Mouse (Mus musculus) lung, adult 18-20 months (tissue): ENCODE measurements around the gene Inpp5k.
"Not testable (repeated sequence)": the region's sequence is repeated elsewhere in the genome, so short reads cannot be mapped to it uniquely, and the experiment has no call there.

Experiments
- DNase-seq, 2 experiments: peaks; one replicate each; pipeline ENCODE4 v3.0.0; 2022; ENCODE audit warnings: mixed read lengths in 2 of 2

Gene Inpp5k

DNA sequence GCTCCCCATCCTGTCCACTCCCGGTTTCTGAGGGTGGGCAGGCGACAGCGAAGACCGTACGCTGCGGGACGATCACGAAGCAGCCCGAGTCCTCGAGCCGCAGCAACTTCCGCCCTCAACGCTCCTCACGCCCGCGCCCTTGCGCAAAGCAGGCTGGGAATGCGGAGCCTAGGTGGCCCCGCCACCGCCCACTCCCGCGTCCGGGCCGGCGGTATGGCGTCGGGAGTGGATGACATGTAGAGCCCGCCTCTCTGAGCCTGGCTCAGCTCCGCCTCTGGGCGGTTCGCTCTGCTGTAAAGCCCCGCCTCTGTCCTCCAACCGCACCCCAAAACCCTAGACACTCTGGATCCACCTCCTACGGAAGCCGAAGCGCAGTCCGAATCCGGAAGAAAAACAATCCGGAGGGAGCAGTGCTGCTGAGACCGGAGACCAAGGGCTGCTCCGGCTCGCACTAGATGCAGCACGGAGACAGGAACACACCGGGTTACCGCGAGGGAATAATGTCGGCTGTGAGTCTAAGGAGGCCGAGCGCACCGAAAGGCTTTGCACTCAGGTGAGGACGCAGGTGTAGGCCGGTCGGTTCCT lies at the start of gene Inpp5k:
TSS of gene Inpp5k (plus strand) at position 344 of the 585 bp plus-strand sequence.
- DNase-seq: peak; percentile 98

- DNase-seq: no peak
These were observed 49.2 kb upstream of the Inpp5k start for GRCm38 (mm10) chr11:75581495-75582149.

DNA sequence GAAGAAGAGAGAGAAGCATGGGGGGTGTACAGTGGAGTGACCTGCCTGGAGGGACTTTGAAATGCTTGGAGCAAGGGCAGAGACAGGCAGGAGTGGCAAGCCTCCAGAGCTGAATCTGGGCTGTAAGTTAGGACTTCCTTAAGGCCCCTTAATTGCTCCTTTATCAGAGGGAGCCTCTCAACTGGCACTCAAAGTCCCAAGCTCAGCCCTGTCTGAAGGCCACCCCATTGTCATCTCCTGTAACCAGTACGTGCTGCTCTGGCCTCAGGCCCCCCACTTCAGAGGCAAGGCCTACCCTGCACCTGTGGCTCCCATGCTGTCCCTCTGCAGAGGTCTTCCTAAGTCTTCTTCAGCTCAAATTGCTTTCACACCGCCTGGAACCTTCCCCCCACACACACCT lies 47.3 kb upstream of the Inpp5k start:
- no peak for DNase-seq

GRCm38 (mm10) chr11:75585061-75585460 lies 45.7 kb upstream of the Inpp5k start:
- no peak for DNase-seq

DNA sequence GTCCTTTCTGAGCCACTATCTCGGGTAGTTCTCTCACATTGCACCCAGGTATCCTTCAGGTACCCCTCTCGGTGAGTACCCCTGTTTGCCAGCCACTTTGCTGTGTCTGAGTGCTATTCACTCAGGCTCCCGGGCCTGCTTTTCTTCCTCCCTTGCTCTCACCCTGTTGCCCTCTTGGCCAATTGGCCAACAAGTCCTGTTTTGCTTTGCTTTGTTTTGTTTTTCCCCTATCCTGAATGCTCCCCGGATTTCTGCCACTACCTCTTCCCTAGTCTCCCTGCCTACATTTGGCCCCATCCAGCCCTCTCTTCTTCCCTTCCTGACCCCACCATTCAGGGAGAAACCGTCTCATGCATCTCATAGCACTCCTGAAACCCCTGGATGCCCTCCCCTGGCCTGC lies 44.8 kb upstream of the Inpp5k start:
- DNase-seq: no peak

GRCm38 (mm10) chr11:75586963-75587362 lies 43.8 kb upstream of the Inpp5k start:
- DNase-seq: no peak

DNA sequence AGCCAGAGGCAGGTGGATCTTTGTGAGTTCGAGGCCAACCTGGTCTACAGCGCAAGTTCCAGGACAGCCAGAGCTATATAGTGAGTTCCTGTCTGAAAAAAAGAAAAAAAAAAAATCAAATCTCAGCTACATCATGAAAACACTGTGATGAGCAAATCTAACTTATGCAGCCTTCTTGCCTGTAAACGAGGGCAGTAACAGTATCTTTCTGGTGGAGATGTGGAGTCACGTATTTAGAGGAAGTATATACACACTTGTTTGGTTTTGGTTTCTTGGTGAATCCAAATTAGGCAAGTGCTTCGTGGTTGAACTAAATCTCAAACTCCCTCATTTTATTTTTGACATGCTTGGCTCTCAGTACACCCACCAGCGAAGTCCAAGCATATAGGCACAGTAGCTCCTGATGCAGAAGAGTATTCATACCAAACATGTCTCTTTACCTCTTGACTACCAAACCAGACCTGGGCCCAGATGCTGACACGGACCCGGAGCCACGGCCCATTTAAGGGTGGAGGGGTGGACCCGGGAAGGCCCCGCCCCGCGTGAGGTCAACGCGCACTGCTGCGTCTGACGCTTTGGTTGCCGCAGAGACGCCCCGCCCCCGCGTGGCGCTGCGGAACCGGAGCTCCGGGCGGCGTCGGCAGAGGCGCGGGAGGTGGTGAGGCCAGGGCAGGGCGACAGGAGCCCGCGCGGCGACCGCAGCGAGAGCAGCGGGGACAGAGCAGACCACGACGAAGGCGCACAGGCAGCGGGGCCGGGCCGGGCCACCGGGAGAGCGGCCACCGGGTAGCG lies 43.1 kb upstream of the Inpp5k start, which contains the start of gene Pitpna:
TSS of gene Pitpna (plus strand) at position 605 of the 792 bp plus-strand sequence.
- peak; percentile 95 to 96 for DNase-seq

DNA sequence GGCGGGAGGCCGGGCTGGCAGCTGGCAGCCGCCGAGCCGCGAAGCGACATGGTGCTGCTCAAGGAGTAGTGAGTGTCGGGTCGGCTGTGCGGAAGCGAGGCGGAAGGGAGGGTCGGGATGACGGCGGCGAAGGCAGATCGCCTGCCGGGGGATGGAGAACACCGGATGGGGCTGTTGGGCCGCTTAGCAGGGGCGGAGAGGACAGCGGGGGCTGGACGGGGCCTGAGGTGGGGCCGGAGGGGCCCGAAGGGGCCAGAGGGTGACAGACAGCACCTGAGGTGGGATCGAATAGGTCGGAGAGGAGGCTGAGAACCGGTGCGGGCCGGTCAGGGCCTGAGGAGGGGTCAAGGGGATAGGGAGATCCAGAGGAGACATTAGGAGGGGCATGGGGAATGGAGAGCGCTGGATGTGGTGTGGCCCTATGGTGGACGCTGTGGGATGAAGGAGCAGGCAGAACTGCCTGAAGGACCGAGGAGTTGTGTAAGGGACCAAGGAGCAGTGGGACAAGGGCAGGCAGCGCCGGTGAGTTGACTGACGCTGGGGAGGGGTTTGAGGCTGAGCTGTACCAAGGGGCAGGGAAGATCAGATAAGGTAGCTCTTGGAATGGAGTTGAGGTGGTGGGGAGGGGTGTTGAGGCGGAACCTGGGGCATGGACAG lies 42.4 kb upstream of the Inpp5k start:
- peak; percentile 81 to 82 for DNase-seq

- peak in 1 of 2 experiments; percentile 38 for DNase-seq
These were observed 38.2 kb upstream of the Inpp5k start for GRCm38 (mm10) chr11:75592612-75593011.

- peak in 1 of 2 experiments; percentile 40 for DNase-seq
These were observed 36.4 kb upstream of the Inpp5k start for GRCm38 (mm10) chr11:75594431-75594830.

DNA sequence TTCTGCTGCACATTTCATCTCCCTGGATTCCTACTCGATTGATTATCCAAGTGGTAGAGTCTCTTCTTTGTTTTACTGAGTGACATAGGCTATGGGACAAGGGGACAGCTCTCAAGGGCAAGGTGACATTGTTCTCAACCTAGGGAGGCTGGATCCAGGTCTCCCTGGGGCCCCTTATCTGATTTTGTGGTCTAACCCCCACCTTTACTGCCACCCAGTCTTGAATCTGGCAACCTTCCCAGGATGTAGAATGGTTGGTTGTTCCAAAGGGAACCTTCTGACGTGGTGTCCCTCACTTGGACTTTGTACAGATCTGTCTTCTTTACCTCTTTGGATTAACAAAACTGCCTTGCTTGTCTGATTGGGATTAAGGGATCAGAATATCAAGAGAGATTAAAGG lies 35.4 kb upstream of the Inpp5k start:
- DNase-seq: peak in 1 of 2 experiments; percentile 33

- DNase-seq: no peak
These were observed 35.0 kb upstream of the Inpp5k start for GRCm38 (mm10) chr11:75595816-75596215.

GRCm38 (mm10) chr11:75596726-75597255 lies 34.0 kb upstream of the Inpp5k start:
- peak; percentile 53 for DNase-seq

- DNase-seq: no peak
These were observed 32.8 kb upstream of the Inpp5k start for GRCm38 (mm10) chr11:75598004-75598403.

DNA sequence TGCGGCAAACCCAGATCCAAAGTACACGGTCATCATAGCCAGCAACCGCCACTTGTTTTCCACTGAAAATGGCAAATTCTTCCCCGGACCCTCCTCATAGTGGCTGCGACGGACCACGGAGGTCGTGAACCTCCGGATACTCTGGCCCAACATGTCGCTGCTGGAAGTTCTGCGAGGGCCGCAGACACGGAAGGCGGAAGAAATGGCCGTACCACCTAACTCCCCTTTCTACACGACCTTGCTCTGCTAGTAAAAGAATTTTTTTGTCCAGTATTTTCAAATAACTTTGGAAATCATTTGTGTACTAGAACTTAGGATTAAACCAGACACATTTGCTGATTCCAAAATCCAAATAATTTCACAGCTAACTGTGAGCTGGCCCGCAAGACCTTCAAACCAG lies 31.0 kb upstream of the Inpp5k start:
- not testable (repeated sequence) for DNase-seq

DNA sequence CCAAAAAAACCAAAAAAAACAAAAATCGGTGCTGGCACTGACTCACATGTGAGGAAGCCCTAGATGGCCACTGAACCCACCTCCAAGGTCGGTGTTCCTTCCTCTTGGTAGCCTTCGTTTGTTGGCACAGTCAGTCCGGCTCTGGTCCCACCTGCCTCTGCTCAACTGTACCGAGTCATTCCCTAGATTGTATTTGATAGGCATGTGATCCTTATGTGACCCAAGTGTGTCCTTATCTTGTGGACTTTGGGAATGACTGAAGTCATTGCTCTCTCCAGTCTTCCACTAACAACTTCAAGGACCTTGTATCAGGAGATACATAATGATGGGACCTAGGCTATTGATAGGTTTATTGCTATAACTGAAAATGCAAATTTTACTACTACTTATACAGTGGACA lies 26.0 kb upstream of the Inpp5k start:
- no peak for DNase-seq

GRCm38 (mm10) chr11:75605318-75605717 lies 25.5 kb upstream of the Inpp5k start:
- no peak for DNase-seq

DNA sequence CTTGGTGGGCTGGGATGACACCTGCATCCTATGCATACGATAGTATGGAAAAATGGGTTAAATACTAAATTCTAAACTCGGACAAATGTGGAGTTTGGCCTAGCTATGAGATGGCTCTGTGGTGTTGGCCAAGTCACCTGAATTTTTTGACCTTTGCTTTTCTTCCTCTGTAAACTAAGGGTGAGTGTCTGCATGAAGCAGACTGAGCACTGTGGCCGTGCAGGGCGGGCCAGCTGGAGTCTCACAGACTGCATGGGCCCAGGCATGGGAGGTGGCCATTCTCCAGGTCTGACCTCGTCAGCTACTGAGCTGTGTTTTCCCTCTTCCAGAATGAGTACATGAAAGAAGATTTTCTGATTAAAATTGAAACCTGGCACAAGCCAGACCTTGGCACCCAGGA lies 22.0 kb upstream of the Inpp5k start:
- DNase-seq: no peak

- no peak for DNase-seq
These were observed 20.8 kb upstream of the Inpp5k start for GRCm38 (mm10) chr11:75610021-75610420.

GRCm38 (mm10) chr11:75614769-75615168 lies 16.0 kb upstream of the Inpp5k start:
- no peak for DNase-seq

- DNase-seq: no peak
These were observed 15.2 kb upstream of the Inpp5k start for GRCm38 (mm10) chr11:75615556-75615955.

DNA sequence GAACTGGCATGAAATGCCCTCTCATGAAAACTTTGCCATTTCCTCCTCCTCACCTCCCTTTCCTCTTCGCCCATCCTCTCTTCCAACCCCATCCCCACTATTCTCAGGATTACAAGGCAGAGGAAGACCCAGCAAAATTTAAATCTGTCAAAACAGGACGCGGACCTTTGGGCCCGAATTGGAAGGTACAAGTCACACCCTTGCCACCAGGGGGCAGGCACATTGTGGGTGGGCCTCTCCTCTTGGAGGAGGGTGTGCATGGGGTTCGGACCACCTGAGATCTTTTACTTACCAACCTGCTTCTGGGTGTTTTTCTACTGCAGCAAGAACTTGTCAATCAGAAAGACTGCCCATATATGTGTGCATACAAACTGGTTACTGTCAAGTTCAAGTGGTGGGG lies 11.7 kb upstream of the Inpp5k start:
- DNase-seq: no peak
